In genomic region chr6:84139932-84140331, GRCm38 (mm10) we compare ENCODE assay signal across 9 mouse cellular contexts.
DNase-seq lines count a peak whose midpoint lies in the region; ATAC-seq and TF ChIP-seq lines count a peak whose summit lies in the region.
"Had no signal": no experiment of that assay in that cellular context is flagged by ENCODE, and none has a peak within 500 bp of the region (broad histone marks: within the 10 kb centered on the region; RNA-seq: fewer than 3 reads in every experiment).

No protein-coding gene starts in this region.

- no peaks in the 10 kb centered on the region for H3K27me3 ChIP-seq in kidney, adult 2 months (replicated peaks; ENCODE audit: control insufficient read depth, insufficient read depth, low read length)
- H3K27me3 ChIP-seq in kidney, embryonic 15.5 days, result peaks cover 3% of the 10 kb centered on the region; the same call in 1 of the 2 replicates
- no peaks in the 10 kb centered on the region for H3K27me3 ChIP-seq in liver, embryonic 11.5 days (replicated peaks; ENCODE audit: control insufficient read depth, insufficient read depth, low read length)
- H3K27me3 ChIP-seq: neural tube, embryonic 12.5 days had no signal

- TF ChIP-seq POLR2A in kidney, adult 2 months (IDR thresholded peaks at IDR 0.05; ENCODE audit: low read depth, low read length), result no peak

- H3K36me3 ChIP-seq in kidney, adult 2 months (ENCODE audit: control insufficient read depth, insufficient read depth, low read length), result no peaks in the 10 kb centered on the region
- H3K36me3 ChIP-seq in kidney, embryonic 15.5 days, result no peaks in the 10 kb centered on the region
- H3K36me3 ChIP-seq in liver, embryonic 11.5 days (ENCODE audit: control insufficient read depth, insufficient read depth, low read length), result no peaks in the 10 kb centered on the region
- H3K36me3 ChIP-seq: neural tube, embryonic 12.5 days had no signal

- H3K4me2 ChIP-seq in kidney, embryonic 15.5 days, result no peak overlapping the region
- H3K4me2 ChIP-seq in liver, embryonic 11.5 days, result no peak overlapping the region
- H3K4me2 ChIP-seq: neural tube, embryonic 12.5 days had no signal

- no peak for TF ChIP-seq CTCF in kidney, adult 2 months (conservative IDR thresholded peaks at IDR 0.05; ENCODE audit: insufficient read depth, insufficient read length, low read depth, low read length)

- peaks cover 2% of the 10 kb centered on the region; the same call in 1 of the 2 replicates for H3K4me1 ChIP-seq in kidney, adult 2 months (ENCODE audit: control insufficient read depth, insufficient read depth, low read length)
- H3K4me1 ChIP-seq in kidney, embryonic 15.5 days, result peaks cover 7% of the 10 kb centered on the region
- no peaks in the 10 kb centered on the region for H3K4me1 ChIP-seq in liver, embryonic 11.5 days (replicated peaks; ENCODE audit: control insufficient read depth, insufficient read depth, low read length)

- H3K9ac ChIP-seq in kidney, embryonic 15.5 days, result no peak overlapping the region
- no peak overlapping the region for H3K9ac ChIP-seq in liver, embryonic 11.5 days (ENCODE audit: low read depth, low read length)
- H3K9ac ChIP-seq: neural tube, embryonic 12.5 days had no signal

- no peak overlapping the region for H3K4me3 ChIP-seq in kidney, adult 2 months (ENCODE audit: insufficient read depth, low read depth, low read length)
- H3K4me3 ChIP-seq in kidney, embryonic 15.5 days (replicated peaks), result no peak overlapping the region
- no peak overlapping the region for H3K4me3 ChIP-seq in liver, embryonic 11.5 days (ENCODE audit: low read depth, low read length)
- H3K4me3 ChIP-seq: neural tube, embryonic 12.5 days had no signal

- H3K9me3 ChIP-seq in kidney, embryonic 15.5 days (replicated peaks), result no peaks in the 10 kb centered on the region
- no peaks in the 10 kb centered on the region for H3K9me3 ChIP-seq in liver, embryonic 11.5 days (ENCODE audit: control insufficient read depth, low read length)
- H3K9me3 ChIP-seq: neural tube, embryonic 12.5 days had no signal

- no peak overlapping the region for H3K27ac ChIP-seq in kidney, adult 2 months (ENCODE audit: insufficient read depth, low read depth, low read length)
- no peak overlapping the region for H3K27ac ChIP-seq in kidney, embryonic 15.5 days
- no peak overlapping the region for H3K27ac ChIP-seq in liver, embryonic 11.5 days (ENCODE audit: low read depth, low read length)
- H3K27ac ChIP-seq: neural tube, embryonic 12.5 days had no signal

- no peak for ATAC-seq in kidney, embryonic 15.5 days (replicated peaks; ENCODE audit: low FRiP score)
- ATAC-seq in liver, embryonic 11.5 days (replicated peaks; ENCODE audit: low FRiP score), result no peak

- 31% methylated on average over 14 of the region's 14 CpGs for WGBS in kidney, adult 2 months
- WGBS in kidney, embryonic 15.5 days, result 73% methylated on average over 14 of the region's 14 CpGs
- WGBS in liver, embryonic 11.5 days, result 82% methylated on average over 14 of the region's 14 CpGs

- peak; percentile 97 for DNase-seq in kidney, adult 2 months
- DNase-seq in adrenal gland, postnatal 10 days, result peak; percentile 91
- DNase-seq in gastrocnemius, postnatal 25 days, result peak; percentile 84
- DNase-seq in kidney, postnatal 36 days, result peak; percentile 95 to 97
- no peak for DNase-seq in embryo, embryonic 10.5 days (ENCODE audit: low spot score)
- no peak for DNase-seq in layer of hippocampus, adult 11-12 months (ENCODE audit: low spot score)
- DNase-seq in liver, embryonic 11.5 days (ENCODE audit: low spot score), result no peak

Comparison
In these comparisons a context has a peak if more than half of its experiments do, and no peak if none do; other contexts are left out.
1. DNase-seq: peak in kidney, adult 2 months (single experiment), adrenal gland, postnatal 10 days (single experiment), gastrocnemius, postnatal 25 days (single experiment) and kidney, postnatal 36 days (2 of 2); none in embryo, embryonic 10.5 days (single experiment), layer of hippocampus, adult 11-12 months (single experiment) and liver, embryonic 11.5 days (single experiment).